Mouse (Mus musculus) thymus, adult 18-20 months (tissue): ENCODE results near the gene Clba1.
"Not testable (repeated sequence)": the region's sequence is repeated elsewhere in the genome, so short reads cannot be mapped to it uniquely, and the experiment has no call there.

Experiments used
- DNase-seq, 2 experiments: peaks; one replicate each; pipeline ENCODE4 v3.0.0; 2022; ENCODE audit warnings: mixed read lengths in 2 of 2

Gene Clba1

GRCm38 (mm10) chr12:112795466-112796104, 13.2 kb upstream of the Clba1 start:
- DNase-seq = no peak

- DNase-seq = no peak
These were observed 11.9 kb upstream of the Clba1 start for GRCm38 (mm10) chr12:112796551-112797510.

- DNase-seq = no peak
These were observed 10.9 kb upstream of the Clba1 start for GRCm38 (mm10) chr12:112797672-112798331.

GRCm38 (mm10) chr12:112798332-112798681, 10.4 kb upstream of the Clba1 start:
- DNase-seq = no peak

GRCm38 (mm10) chr12:112798716-112799115, 10.0 kb upstream of the Clba1 start:
- no peak for DNase-seq

- DNase-seq = no peak
These were observed 9.3 kb upstream of the Clba1 start for GRCm38 (mm10) chr12:112799237-112799970.

GRCm38 (mm10) chr12:112800476-112800875, 8.3 kb upstream of the Clba1 start:
- DNase-seq = peak; percentile 53 to 64

- DNase-seq = no peak
These were observed 6.6 kb upstream of the Clba1 start, which contains the start of gene Ahnak2 for GRCm38 (mm10) chr12:112801864-112802846. TSS of gene Ahnak2 (minus strand) at chr12:112802657.

- no peak for DNase-seq
These were observed 5.8 kb upstream of the Clba1 start for GRCm38 (mm10) chr12:112802917-112803316.

GRCm38 (mm10) chr12:112804046-112804445, 4.7 kb upstream of the Clba1 start:
- no peak for DNase-seq

- DNase-seq = no peak
These were observed 2.7 kb upstream of the Clba1 start for GRCm38 (mm10) chr12:112806044-112806443.

- no peak for DNase-seq
These were observed 941 bp upstream of the Clba1 start for GRCm38 (mm10) chr12:112807796-112808195.

GRCm38 (mm10) chr12:112808212-112808586, 538 bp upstream of the Clba1 start:
- DNase-seq = no peak

GRCm38 (mm10) chr12:112809641-112810040, 904 bp downstream of the Clba1 start:
- no peak for DNase-seq

GRCm38 (mm10) chr12:112810092-112810885, 1.6 kb downstream of the Clba1 start:
- no peak for DNase-seq

GRCm38 (mm10) chr12:112813370-112813769, 4.6 kb downstream of the Clba1 start:
- no peak for DNase-seq

- no peak for DNase-seq
These were observed 6.1 kb downstream of the Clba1 start for GRCm38 (mm10) chr12:112814682-112815470.

- DNase-seq = peak; percentile 63 to 73
These were observed 7.6 kb downstream of the Clba1 start for GRCm38 (mm10) chr12:112816294-112816693.

GRCm38 (mm10) chr12:112816866-112817265, 8.1 kb downstream of the Clba1 start:
- not testable (repeated sequence) for DNase-seq
